Mouse (Mus musculus): ENCODE data around the gene Stpg2.

The Stpg2 gene

DNA sequence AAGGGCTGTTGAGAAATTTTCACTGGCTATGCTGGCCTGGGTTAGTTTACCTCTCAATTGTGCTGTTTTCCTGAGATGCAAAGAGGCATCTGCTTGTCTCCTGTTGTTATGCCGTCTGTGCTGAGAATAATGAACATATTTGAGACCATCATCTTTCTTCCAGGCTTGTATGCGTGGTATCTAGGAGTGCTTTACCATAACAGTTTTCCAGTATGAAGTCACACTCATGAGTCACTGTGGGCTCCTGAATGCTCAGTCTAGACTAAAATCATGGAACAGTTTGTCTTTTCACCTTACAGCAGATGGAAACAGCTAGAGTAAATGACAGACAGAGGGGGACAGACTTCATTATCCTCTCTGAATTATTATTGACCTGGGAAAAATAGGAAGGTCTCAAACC, 527.7 kb downstream of the Stpg2 start:
- no peak for DNase-seq (ENCODE audit: low read depth, low spot score)

DNA sequence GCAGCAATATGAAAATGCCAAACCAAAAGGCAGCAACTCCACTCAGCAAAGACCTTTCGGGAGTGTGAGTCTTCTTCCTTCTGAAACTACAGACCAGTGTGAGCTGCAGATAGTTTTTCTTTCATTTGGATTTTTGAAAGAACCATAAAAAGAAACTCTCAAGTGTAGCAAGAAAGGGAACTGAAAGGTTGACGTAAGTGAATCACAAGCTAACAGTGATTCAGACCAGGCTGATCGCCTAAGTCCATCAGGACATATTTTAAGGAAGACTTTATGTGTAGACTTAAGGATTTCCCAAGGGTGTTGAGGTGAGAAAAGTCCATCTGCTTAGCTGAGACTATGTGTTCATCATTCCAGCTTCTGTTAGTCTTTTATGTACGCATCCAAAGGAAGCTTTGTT, 533.9 kb downstream of the Stpg2 start:
- no peak for DNase-seq (ENCODE audit: low read depth, low spot score)

Data from CD4-positive, CD25-positive, alpha-beta regulatory T cell, adult 2 months (primary cell).